Mouse (Mus musculus): ENCODE results near the gene Mtcl1.

Gene Mtcl1

DNA sequence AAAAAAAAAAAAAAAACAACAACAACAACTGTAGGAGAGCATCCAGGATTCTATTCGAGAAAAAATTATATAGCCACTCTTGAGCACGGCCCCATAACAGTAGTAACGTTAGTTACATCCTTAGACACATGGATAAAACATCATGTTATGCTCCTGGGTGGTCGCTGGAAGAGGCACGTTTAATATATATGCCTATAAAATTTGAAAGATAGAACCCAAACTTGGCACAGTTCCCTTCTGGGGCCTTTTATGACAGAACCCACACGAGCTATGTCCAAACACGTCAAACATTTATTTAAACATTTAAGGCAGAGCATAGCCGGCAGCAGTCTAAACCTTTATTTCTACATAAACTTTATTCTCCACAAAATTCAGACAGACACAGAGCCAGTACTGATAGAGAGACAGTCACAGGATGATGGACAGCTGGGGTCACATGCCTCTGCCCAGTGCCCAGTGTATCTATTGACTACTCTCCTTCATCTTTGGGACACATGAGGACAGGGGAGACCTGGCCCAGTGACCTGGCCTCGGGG lies 40.4 kb downstream of the Mtcl1 start:
- WGBS, result 68% methylated on average over 9 of the region's 9 CpGs

DNA sequence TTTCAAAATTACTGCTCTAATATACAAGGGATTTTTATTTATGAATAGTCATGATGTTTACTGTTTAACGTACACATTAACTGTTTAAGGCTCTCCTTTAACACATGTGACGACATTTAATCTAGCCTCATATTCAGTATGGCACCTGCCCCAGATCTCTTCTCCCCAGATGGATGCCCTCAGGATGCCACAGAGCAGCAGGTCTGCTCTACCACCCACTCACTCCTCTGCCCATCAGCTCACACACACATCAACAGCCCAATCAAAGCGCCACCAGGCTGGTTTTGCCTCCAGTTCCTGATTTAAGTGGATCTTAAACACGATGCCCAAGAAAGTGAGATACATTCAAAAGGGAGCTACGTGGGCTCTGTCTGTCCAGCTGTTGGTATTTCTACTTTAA lies 41.1 kb downstream of the Mtcl1 start:
- WGBS, result 77% methylated on average over 5 of the region's 5 CpGs

DNA sequence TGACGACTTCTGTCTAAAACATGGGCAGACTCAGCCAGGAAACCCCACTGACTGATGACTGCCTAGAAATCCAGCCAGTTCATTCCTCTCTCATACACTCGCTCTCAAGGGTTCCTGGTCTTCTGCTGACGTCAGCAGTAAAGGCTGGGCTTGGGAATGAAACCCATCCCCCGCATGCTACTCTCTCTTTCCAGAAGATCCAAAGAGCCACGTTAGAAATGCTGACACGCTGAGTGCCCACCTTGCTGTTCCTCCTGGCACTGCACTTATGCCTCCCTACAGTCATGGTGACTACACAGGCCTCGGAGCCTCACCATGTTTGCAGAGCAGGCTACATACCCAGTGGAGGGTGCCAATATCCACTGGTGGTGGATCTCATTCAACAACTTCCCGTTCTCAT lies 41.7 kb downstream of the Mtcl1 start:
- 58% methylated on average over 8 of the region's 8 CpGs for whole genome bisulfite sequencing

DNA sequence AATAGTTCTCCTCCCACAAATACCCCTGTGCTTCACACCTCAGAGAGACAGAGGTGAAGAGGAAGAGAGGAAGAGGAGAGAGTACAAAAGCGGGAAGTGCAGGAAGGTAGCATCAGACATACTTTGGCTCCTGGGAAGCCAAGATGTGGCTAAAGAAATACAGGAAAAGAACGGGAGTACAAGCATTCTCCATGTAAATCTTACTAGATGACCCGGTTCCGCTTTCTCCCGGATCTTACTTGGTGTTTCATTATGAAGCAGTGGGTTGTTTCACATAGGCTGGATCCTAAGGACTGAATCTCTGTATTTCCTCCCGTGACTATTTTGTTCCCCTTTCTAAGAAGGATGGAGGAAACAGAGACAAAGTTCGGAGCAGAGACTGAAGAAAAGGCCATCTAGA lies 43.9 kb downstream of the Mtcl1 start:
- WGBS, result 44% methylated on average over 7 of the region's 7 CpGs

DNA sequence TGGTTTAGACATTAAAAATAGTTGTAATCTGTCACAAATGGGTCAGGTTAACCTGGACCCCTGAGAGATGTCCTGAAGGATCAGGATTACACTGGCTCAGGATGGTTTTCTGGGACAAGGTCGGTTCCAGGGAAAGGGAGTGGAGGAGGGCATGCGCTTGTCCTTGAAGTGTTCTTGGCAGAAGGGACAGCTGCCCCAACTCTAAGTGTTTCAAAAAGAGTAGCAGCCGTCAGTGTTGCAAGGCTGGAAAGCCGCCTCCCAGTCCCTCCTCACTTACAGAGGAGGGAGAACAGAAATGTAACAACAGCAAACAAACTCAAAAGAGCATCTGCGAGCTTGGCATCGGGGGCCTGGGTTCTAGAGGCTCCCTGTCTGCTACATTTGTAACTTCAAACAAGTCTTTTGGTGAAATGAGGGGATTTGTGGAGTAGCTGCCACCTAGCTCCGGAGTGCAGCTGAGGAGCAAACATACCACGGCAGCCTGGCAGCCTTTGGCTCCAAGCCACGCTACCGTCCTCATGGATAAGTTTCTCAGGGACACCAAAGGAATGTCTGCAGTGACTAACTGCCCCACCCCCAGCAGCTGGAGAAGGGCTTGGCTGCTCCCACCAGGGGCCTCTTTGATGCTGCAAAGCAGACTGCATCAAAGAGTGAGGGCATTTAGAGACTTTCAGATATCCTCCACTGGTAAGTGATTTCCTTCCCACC lies 44.5 kb downstream of the Mtcl1 start:
- WGBS, result 16% methylated on average over 10 of the region's 10 CpGs

DNA sequence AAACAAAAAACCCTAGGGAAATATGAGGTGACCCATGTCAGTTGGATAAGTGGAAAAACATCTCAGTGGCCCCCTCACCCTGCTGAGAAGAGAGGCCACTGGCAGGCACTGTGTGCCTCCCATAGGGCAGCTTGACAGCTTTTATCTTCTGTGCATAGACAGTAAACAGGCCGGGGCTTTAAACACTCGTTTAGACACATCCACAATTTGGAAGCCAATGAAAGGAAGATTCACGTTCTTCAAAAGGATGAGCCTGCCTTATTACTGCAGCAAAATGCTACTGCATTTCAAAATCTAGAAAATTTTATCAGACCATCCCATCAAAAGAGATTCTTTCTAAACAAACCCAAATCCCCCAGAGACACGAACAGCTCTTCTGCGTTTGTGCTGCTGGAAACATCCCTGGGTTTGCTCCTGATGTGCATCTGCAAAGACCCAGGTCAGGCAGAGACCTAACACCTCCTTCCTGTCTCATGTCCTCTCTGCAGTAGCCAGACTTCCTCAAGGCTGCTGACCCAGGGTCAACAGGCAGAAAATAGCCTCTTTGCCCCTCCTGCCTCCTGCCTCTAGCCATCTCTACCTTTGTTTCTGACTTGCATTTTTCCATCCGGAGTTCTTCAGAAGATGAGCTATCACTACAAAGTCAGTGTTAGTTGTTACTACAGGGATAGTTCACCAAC lies 46.6 kb downstream of the Mtcl1 start:
- WGBS, result 50% methylated on average over 6 of the region's 6 CpGs

DNA sequence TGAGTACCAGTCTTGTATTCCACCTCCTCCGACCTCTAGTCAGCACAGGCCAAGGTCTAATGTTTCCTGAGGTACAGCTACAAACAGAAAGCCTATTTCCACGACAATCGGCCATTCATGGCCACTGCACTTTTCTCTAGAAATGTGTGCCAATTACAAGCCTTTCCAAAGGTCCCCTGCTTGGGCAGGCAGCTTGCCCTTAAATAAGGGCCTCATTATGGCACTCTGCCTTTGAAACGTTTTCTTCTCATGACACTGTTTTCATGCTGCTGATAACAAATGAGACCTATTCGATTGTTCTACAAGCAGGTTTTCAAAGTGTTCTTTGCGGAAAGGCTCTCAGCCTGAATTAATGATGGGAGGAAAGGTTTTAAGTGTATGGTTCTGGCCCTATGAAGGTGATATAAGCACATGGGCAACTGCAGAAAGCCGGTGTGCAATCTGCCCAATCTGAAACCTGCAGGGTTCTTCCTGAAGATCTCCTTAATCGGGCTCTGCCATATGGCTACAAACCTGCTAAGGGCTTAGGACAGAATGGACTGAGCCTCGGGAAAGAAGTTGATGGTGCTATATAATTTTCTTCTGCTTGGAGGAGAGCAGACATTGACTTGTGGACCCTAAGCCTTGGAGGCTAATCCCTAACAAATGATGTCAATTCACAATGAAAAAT lies 47.8 kb downstream of the Mtcl1 start:
- WGBS, result 45% methylated on average over 9 of the region's 9 CpGs

DNA sequence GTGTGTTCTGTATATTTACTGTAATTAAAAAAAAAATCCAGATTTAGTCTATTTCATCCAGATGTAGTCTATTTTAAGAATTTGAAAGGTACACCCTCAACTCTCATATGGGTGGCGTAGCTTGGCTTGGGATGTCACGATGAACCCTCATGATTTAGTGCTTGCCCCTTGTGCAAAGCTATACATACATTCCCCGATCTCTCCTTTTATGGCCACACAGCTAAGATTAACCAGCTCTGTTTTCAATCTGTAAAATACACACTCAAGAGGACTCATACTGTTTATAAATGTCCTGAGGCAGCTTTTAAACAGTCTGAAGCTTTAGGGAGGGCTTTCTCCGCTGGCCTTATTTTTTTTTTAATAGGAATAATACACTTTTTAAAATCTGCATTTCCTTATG lies 49.8 kb downstream of the Mtcl1 start:
- 95% methylated on average over 4 of the region's 4 CpGs for WGBS

DNA sequence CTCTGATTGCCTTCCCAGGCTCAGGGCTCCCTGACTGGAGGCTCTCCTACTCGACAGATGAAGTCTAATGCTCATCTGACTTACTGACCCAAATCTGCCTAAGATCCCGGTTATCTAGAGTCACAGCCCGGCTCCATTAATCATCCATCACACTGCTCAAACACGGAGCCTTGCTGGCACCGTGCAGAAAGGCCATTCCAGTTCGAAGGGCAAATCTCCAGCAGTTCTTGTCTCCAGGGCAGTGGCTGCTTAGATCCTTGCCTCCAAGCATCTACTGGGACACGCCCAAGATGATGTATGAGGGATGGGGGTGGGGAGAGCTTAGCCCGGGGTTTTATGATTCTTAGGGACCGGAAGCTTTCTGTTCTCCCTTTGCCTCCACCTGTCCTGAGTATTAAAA lies 55.0 kb downstream of the Mtcl1 start:
- WGBS, result 72% methylated on average over 9 of the region's 9 CpGs

DNA sequence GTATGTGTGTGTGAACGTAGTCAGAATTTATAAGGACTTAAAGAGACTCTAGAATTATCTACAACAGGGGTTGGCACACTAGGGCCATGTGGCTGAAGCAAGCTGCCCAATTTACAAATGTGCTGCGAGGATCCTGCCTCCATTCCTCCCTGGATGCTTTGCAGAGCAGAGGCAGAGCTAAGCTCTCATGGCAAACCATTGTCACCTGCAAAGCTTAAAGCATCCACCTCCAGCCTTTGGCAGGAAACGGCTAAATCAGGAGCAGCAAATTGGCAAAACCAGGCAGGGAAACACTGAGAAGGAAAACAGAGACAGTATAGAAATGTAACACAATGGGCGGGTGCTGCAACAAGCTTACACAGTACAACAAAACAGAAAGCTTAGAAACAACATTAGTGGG lies 61.2 kb downstream of the Mtcl1 start:
- WGBS, result 42% methylated on average over 4 of the region's 4 CpGs

DNA sequence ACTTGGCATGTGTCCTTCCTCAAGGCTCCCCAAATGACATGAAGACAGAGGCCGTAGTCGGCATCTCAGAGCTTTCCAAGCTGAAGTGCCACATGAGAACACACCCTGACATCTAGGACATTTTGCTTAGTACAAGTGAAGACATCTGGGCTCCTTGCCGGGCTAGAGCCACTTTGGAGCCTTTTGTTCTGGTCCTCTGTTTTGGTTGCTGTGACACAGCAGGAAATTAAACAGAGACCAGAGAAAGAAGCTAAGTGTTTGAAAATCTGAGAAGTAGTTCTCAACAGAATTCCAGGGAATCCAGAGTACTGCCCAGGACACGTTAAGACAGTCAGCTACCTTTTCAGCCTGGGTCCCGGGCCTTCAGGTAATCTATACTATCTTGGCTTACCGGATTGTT lies 68.2 kb downstream of the Mtcl1 start:
- WGBS, result 65% methylated on average over 6 of the region's 6 CpGs

DNA sequence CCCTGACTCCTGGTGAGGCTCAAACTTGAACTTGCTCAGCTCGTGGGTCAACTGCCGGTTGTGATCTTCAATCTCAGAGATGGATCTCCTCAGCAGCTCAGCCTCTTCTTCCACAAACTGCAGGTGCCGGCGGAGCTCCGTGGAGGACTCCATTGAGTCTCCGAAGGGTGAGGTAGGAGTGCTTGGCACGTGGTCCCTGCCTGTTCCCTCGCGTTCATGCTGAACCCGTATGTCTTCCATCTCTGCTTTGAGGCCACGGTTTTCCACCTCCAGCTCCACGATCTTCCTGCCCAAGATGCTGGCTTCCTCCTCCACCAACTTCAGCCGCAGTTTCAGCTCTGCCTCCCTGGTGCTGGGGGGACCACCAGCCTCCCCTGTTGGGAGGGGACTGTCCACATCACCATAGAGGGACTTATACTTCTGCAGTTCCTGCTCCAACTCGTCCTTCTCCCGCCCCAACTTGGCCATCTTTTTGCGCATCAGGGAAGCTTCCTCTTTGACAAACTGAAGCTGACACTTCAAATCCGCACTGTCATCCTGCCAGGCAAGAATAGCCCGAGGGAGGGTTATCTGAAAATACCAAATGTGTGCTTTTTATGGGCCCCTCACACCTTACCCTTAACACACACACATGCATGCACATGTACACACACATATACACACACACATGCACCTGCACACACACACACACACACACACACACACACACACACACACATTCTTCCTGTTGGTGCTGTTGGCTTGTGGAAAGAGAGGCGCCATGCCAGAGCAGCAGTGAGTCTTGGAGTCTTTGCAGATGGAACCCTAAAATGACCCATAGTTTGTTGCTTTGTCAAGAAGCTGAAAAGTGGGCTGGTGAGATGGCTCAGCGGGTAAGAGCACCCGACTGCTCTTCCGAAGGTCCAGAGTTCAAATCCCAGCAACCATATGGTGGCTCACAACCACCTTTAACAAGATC lies 69.4 kb downstream of the Mtcl1 start:
- whole genome bisulfite sequencing, result 66% methylated on average over 22 of the region's 22 CpGs

DNA sequence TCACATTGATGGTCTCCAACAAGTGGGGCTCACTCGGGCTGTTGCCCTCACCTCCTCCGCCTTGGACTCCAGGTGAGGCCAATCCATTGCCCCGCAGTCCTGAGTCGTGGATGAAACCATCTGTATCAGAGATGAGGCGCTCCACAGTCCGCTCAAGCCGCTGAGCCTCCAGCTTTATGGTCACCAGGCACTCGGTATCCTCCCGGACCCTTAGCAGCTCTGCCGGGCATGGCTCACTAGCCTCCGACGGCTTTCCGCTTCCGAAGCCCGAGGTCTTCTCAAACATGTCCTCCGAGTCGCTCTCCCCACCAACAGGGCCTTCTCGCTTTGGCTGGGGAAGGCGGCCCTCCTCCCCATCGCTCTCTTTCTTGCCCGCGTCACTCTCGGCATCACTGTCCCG lies 70.2 kb downstream of the Mtcl1 start:
- 95% methylated on average over 24 of the region's 24 CpGs for WGBS

DNA sequence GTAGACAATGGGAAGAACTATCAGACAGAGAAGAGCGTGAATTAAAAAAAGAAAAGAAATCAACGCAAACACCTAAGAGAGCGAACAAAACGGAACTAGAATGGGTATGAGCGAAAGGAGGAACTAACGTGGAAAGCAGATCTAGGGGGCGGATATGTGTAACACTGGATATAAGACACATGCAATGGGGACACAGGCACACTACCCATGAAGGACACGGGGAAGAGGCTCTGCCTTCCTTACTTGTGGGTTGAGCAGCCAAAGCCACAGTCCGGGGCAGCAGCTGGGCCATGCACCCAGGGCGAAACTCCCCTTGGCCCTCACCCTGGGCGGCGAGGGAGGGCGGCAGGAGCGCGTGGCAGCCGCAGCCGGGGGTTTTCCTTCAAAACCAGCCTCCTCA lies 71.4 kb downstream of the Mtcl1 start:
- 66% methylated on average over 17 of the region's 17 CpGs for WGBS

DNA sequence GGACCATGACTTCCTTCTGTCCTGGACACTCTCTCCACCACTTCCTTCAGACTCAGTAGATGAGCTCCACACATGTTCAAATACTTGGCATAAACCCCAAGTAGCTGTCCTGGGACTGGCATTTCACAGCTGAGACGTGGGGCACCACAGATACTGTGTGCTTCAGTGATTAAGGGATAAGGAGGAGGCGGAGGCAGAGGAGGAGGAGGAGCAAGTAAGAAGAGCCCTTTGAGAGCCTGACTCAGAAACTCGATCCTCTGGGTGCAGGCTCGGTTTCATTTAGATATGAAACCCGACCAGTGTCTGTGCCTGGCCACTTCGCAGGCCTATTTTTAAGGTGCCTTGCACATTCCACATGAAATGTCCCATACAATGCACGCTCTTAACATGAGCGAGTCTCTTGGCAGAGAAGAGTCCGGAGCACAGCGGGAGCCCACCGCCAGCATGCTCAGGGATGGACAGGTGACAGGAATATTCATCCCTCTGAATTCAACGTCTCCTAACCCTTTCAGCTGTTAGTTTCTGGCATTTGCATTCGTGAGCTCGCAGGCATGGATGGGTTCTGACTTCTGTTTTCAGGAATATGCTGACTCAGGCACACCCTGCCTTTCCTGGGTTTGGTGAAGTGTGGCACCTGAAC lies 74.8 kb downstream of the Mtcl1 start:
- WGBS, result 46% methylated on average over 14 of the region's 14 CpGs

DNA sequence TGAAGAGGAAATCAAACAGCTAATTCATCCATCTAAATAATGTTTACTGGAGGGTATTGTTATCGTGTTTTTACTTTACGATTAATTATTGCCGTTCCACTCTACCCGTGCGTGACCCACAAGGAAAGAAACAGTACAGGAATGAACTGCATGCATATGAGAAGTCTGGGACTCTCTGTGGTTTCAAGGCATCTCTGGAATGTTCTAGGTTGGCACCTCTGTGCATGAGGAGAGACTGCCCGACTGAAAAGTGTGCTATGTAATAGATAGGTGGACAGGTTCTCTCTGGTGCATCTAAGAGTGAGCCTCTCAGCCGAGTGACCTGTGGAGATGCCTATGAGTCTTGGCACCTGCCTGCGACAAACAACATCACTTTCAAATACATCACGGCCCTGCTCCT lies 78.7 kb downstream of the Mtcl1 start:
- WGBS, result 90% methylated on average over 9 of the region's 9 CpGs

DNA sequence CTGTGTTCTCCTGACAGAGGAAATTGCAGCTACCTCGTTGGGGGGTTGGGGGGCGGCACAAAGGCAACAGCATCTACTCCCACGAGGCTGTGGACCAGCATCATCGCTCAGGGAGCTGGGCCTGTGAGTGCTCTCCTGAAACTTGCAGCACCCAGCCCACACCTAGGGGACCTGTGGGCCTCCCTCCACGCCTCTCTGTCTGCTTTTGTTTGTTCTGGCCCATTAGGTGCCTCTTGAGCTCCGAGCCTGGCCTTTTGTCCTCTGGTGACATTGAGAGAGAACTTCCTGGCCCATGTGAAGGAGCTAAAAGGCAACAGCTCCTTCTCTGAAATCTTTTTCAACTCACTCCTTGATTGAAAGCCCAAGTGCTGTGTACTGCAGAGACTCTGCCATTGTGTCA lies 79.8 kb downstream of the Mtcl1 start:
- 62% methylated on average over 6 of the region's 6 CpGs for WGBS

DNA sequence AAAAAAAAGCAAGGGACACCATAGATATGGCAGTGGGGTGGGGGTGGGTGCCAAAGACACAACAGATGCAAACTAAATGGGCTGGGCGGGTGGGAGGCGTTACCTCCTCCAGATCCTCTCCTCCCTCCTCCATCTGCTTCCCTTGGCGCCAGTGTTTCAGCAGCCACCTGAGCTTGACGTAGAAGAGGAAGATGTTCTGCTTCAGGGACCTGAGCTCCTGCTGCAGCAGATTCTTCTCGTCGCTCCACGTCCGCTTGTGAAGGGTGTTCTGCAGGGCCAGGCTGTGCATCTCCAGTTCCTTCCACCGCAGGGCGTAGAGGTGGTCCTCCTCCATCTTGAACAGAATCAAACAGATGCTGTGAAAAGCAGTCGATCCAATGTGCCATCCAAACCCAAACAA lies 81.4 kb downstream of the Mtcl1 start:
- 55% methylated on average over 11 of the region's 11 CpGs for WGBS

DNA sequence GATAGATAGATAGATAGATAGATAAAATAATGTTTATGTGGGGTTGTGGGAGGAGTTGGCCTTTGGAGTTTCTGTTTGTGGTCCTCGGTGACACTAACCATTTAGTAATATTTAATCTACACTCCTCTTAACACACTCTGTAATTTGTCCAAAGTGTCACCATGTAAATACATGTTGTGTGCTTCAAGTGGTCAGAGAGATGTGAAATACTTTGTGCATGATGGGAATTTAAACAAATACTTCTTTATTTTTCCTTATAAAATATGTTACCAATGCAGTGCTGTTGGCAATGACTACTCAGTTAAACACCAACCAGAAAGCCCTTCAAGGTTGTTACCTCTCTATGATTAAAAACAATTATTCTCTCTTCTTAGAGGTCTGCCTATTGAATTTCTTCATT lies 83.9 kb downstream of the Mtcl1 start:
- WGBS, result 82% methylated on average over 1 of the region's 1 CpGs

DNA sequence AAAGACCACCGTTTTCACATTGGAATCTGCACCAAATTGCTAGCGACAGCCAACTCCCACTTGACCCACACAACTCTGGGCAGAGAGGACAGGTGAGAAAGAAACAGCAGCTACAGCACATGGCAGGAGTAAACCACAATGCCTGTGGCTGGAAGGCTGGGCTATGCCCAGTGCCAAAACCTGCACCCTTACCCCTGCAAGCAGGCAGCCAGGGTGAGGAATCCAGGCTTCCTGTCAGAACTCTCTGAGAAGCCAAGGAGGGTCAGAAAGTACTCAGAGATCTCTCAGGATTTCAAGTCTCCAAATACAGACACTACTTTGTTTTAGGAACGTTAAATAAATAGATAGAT lies 84.3 kb downstream of the Mtcl1 start:
- WGBS, result 59% methylated on average over 3 of the region's 3 CpGs

DNA sequence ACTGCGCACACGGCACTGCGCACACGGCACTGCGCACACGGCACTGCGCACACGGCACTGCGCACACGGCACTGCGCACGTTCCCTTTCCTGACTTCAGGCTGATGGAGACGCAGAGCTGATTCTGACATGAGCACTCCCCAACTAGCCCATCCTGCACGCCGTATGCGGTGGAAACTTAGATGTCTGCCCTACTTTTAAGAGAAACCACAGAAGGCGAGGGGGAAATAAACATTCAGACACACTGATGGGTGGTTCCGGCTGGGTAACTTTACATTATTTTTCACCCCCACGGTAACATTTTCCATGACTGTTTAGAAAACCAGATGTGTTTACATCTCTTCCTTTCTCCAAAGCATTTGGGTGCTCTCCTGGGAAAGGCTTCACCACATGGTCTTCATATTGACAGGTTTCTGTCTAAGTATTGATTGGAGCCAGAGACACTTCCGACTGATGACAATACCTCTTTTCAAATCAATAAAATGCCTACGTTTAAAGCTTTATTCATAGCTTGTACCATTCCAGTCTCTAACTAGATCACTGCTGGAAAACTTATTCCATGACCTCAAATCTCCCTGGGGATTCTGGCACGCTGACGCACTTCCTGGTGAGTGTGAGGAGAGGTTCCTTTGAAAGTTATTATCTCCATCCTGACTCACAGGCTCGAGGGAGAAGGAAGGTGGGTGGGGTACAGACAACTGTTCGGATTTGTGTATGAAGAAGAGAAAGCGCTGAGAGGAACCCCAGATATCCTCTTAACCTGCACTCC lies 84.8 kb downstream of the Mtcl1 start:
- 66% methylated on average over 26 of the region's 26 CpGs for WGBS

Data from cerebral cortex, adult 2 months (tissue).